Mouse (Mus musculus) olfactory bulb, adult 2 months (tissue): Measurements from ENCODE around the gene Osmr. TPM values are rescaled to one million over a fixed set of nuclear protein-coding genes. Genes with fewer than 3 reads are reported as not detected.
"Not testable (repeated sequence)": the region's sequence is repeated elsewhere in the genome, so short reads cannot be mapped to it uniquely, and the experiment has no call there.

Experiments
- H3K27ac ChIP-seq: fragments of 200-500 bp; 2 replicates; pipeline ENCODE4 v1.5.1; 2012; ENCODE audit warnings: low read depth, low read length; ENCODE audit not compliant: insufficient read depth
- H3K4me1 ChIP-seq: fragments of 200-500 bp; 2 replicates; pipeline ENCODE4 v1.6.1; 2012; ENCODE audit warnings: low read length; ENCODE audit not compliant: control insufficient read depth, insufficient read depth
- H3K4me3 ChIP-seq: fragments of 200-500 bp; 2 replicates; pipeline ENCODE4 v1.5.1; 2012; ENCODE audit warnings: mild to moderate bottlenecking, low read depth, low read length, moderate library complexity; ENCODE audit not compliant: insufficient read depth
- CTCF ChIP-seq: fragments of 200-500 bp; IDR thresholded peaks from 2 replicates; pipeline ENCODE4 v1.5.1; 2012; ENCODE audit warnings: low read depth, mild to moderate bottlenecking, low read length, moderate library complexity; ENCODE audit not compliant: insufficient read depth
- POLR2A ChIP-seq: fragments of 200-500 bp; IDR thresholded peaks from 2 replicates; pipeline ENCODE4 v1.6.1; 2012; ENCODE audit warnings: mild to moderate bottlenecking, low read depth, low read length, moderate library complexity; ENCODE audit not compliant: insufficient read depth
- WGBS: fragments of 180-500 bp; shearing (Covaris S2); methylation state at CpG from one replicate; pipeline ENCODE4 v1.1.7; 2018; 5-methylcytosine and 5-hydroxymethylcytosine counted together
- polyA plus RNA-seq: library from polyadenylated mRNA; stranded (reverse); fragments of >200 nt; gene quantifications from 2 replicates; pipeline ENCODE4 v1.2.4, GENCODE M21; 2012; ENCODE audit warnings: low replicate concordance; ENCODE audit not compliant: missing spikeins, insufficient read depth, insufficient read length

The Osmr gene
- polyA plus RNA-seq, 1 experiment: not detected

DNA sequence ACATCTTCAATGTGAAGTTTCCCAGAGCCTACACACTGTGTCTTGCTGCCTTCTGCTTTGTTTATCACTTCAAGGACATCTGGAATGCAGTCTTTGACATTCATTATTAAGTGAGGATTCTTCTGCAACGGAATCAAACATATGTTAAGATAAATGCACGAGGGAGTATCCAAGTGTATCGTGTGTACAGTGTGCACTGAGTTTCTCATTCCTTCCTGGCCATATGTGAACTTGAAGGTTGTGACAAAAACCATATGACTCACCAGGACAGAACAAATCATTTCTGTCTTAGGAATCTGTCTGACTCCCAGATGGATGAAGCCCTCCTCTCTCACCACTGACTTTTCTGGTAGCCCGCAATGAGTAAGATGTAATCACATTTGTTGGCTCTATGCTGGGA lies 59.0 kb downstream of the Osmr start:
- no peak overlapping the region for H3K27ac ChIP-seq

DNA sequence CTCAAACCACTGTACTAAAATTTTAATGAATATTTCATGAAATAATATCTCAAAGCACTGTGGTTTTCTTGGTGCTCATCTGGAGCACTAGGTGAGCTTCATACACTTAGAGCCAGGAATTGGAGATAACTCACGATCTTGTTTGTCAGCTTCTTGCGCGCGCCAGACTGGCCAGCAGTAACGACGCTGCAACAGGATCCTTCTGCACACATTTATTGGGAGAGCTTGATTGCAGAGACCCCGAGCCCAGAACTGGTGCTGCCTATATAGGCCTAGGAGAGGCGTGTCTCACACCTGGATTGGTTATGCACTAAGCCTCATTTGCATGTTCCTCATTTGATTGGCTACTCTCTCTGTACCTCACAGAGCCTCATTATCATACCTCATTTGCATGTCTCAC lies 73.6 kb downstream of the Osmr start:
- H3K4me3 ChIP-seq, H3K4me1 ChIP-seq: not testable (repeated sequence)

More for the DNA sequence above, 59.0 kb downstream of the Osmr start:
- Histone ChIP-seq H3K4me1 (no peaks in the 10 kb centered on the region), H3K4me3 (no peak overlapping the region)
- WGBS: 88% methylated on average over 4 of the region's 4 CpGs
- no peak for TF ChIP-seq POLR2A
- no peak for TF ChIP-seq CTCF

DNA sequence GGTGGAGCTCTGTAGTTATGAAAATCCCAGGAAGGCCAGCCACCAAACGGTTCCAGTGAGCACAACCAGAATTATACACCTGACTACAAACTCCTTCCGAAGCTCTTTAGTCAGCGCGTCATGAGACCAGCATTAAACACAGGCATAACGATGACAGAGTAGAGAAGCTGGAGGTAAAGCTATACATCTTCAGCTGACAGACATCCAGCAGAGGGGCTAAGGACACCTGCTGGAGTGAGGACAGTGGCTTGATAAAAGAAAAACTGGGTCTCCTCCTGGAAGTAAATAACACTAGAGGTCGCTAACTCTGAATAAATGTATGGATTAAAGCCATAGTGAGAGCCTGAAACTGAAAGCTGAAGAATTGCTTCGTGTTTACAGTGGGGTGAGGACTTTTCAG lies 81.9 kb downstream of the Osmr start:
- TF ChIP-seq POLR2A (no peak), CTCF (no peak)
- no peak overlapping the region for H3K4me3 ChIP-seq
- WGBS: 87% methylated on average over 7 of the region's 7 CpGs
- no peak overlapping the region for H3K27ac ChIP-seq
- no peaks in the 10 kb centered on the region for H3K4me1 ChIP-seq

More for the DNA sequence above, 73.6 kb downstream of the Osmr start:
- 99% methylated on average over 8 of the region's 8 CpGs for WGBS
- H3K27ac ChIP-seq: not testable (repeated sequence)

DNA sequence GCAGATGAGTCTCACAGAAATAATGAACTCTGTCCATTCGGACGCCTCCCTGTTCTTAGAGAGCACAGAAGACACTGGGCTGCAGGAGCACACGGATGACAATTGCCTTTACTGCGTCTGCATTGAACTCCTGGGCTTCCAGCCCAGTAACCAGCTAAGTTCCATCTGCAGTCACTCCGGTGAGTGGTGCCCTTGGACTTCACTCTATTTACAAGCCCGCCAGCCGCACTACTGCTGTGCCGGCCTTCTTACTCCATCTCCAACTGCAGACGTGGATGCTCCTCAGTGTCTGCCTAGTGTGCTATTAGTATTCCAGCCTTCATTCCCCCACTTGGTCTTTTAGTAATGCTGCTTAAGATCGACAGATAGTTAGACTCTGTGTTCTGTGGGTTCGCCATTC lies 83.1 kb downstream of the Osmr start:
- WGBS: 82% methylated on average over 11 of the region's 11 CpGs
- no peak overlapping the region for H3K4me3 ChIP-seq
- TF ChIP-seq POLR2A (no peak), CTCF (no peak)
- no peak overlapping the region for H3K27ac ChIP-seq
- H3K4me1 ChIP-seq: no peaks in the 10 kb centered on the region

DNA sequence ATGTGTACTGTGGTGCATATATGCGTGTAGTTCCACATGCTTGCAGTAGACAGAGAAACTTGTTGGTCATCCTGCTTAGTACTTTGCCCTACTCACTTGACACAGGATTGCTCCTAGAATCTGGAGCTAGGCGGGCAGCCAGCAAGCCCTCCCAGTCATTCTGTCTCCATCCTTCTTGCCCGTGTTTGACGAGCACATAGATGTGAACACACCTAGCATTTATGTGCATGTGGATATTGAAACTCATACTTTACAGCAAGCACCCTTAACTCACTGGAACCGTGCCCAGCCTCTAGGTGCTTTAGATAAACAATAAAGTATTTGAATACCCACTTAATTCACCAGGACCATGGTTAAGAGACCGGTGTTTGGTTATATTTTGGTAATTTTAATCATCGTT lies 84.8 kb downstream of the Osmr start:
- no peaks in the 10 kb centered on the region for H3K4me1 ChIP-seq
- no peak overlapping the region for H3K27ac ChIP-seq
- TF ChIP-seq CTCF (no peak), POLR2A (no peak)
- H3K4me3 ChIP-seq: no peak overlapping the region
- WGBS: 87% methylated on average over 7 of the region's 7 CpGs

DNA sequence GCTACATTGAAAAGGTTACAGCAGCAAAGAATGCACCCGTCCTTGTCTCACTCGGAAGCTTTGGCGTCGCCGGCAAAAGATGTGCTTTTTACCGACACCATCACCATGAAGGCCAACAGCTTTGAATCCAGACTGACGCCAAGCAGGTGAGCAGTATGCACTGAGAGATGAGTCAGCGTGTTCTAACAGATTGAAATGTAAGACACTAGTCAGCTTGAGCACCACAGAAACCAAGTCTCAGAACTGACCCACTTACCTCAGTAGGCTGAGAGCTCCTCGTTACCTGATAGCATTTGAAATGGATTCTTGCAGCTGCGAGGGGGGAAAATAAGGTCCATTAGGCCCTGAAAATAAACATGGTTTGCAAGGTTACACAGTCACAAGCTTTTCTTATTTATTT lies 87.5 kb downstream of the Osmr start:
- no peak for TF ChIP-seq CTCF
- TF ChIP-seq POLR2A: no peak
- no peaks in the 10 kb centered on the region for H3K4me1 ChIP-seq
- no peak overlapping the region for H3K27ac ChIP-seq
- H3K4me3 ChIP-seq: no peak overlapping the region
- 88% methylated on average over 10 of the region's 10 CpGs for WGBS

DNA sequence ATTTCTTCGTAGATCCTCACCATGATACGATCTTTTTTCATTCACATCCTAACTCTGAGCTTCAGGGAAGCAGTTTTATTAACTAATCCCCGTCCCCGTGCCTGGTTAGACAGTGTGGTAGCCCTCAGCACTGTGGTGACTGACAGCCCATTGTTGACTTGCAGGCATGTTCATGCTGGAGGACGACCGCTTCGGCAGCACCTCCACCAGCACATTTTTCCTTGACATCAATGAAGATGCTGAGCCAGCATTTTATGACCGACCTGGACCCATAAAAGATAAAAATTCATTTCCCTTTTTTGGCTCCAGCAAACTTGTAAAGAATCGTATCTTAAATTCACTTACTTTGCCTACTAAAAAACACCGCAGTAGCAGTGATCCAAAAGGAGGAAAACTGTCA lies 88.6 kb downstream of the Osmr start:
- Histone ChIP-seq H3K4me1 (no peaks in the 10 kb centered on the region), H3K27ac (no peak overlapping the region), H3K4me3 (no peak overlapping the region)
- WGBS: 91% methylated on average over 10 of the region's 10 CpGs
- TF ChIP-seq CTCF: no peak
- TF ChIP-seq POLR2A: no peak

DNA sequence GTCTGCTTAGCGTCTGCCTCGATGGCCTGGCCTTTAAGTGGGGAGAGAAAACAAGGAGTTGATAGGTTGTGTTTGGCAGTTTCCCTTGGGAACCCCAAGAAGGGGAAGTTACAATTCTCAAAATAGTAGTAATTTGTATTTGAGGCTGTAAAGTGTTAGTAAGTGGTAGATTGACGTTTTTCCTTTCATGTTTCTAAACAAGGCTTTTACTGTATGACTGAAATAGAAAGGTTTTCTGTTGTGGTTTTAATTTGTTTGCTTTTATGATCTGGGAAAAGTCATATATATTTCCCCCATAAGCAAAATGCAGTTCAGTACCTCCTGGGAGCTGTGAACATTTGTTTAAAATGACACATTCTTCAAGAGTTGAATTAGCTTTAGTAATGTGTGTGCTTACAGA lies 102.5 kb downstream of the Osmr start:
- 65% methylated on average over 3 of the region's 3 CpGs for WGBS
- TF ChIP-seq CTCF: no peak
- no peak overlapping the region for H3K4me3 ChIP-seq
- H3K27ac ChIP-seq: no peak overlapping the region
- no peaks in the 10 kb centered on the region for H3K4me1 ChIP-seq

Other genes with a start within 250 kb of the Osmr start
- not detected in 2 replicates for gene Rictor, start 166.6 kb downstream of the Osmr start, polyA plus RNA-seq
- not detected in 2 replicates for gene Lifr, start 215.6 kb upstream of the Osmr start, polyA plus RNA-seq